Mouse (Mus musculus): ENCODE results near the gene Raet1e. TPM values are rescaled to one million over a fixed set of nuclear protein-coding genes. Genes with fewer than 3 reads are reported as not detected.
"Not testable (repeated sequence)": the region's sequence is repeated elsewhere in the genome, so short reads cannot be mapped to it uniquely, and the experiment has no call there.

Raet1e gene
- polyA plus RNA-seq, 1 experiment from 2014 or later, result 6.8 TPM

GRCm38 (mm10) chr10:22169116-22169515 lies 10.7 kb downstream of the Raet1e start:
- ATAC-seq (replicated peaks; ENCODE audit: low FRiP score, low read depth); H3K9me3 ChIP-seq (replicated peaks; ENCODE audit: low read length); H3K27ac ChIP-seq; H3K9ac ChIP-seq (ENCODE audit: low read depth, low read length); DNase-seq (ENCODE audit: low spot score); H3K4me3 ChIP-seq (replicated peaks; ENCODE audit: low read depth, low read length); H3K4me1 ChIP-seq (replicated peaks; ENCODE audit: insufficient read depth, low read length); H3K4me2 ChIP-seq (ENCODE audit: low read length); H3K27me3 ChIP-seq (ENCODE audit: insufficient read depth, low read length); H3K36me3 ChIP-seq (ENCODE audit: insufficient read depth, low read length): not testable (repeated sequence)

GRCm38 (mm10) chr10:22172431-22173334 lies 14.3 kb downstream of the Raet1e start:
- not testable (repeated sequence) for H3K36me3 ChIP-seq (ENCODE audit: insufficient read depth, low read length); H3K4me1 ChIP-seq (replicated peaks; ENCODE audit: insufficient read depth, low read length); ATAC-seq (replicated peaks; ENCODE audit: low FRiP score, low read depth); H3K27me3 ChIP-seq (ENCODE audit: insufficient read depth, low read length); H3K9ac ChIP-seq (ENCODE audit: low read depth, low read length); H3K27ac ChIP-seq; DNase-seq (ENCODE audit: low spot score); H3K4me3 ChIP-seq (replicated peaks; ENCODE audit: low read depth, low read length); H3K9me3 ChIP-seq (replicated peaks; ENCODE audit: low read length)
- peak overlapping the region; percentile 31 for H3K4me2 ChIP-seq (ENCODE audit: low read length)
- WGBS, result 68% methylated on average over 4 of the region's 5 CpGs

- not testable (repeated sequence) for H3K4me1 ChIP-seq (replicated peaks; ENCODE audit: insufficient read depth, low read length); H3K27ac ChIP-seq; H3K4me3 ChIP-seq (replicated peaks; ENCODE audit: low read depth, low read length); H3K9ac ChIP-seq (ENCODE audit: low read depth, low read length); ATAC-seq (replicated peaks; ENCODE audit: low FRiP score, low read depth); H3K9me3 ChIP-seq (replicated peaks; ENCODE audit: low read length); DNase-seq (ENCODE audit: low spot score); H3K27me3 ChIP-seq (ENCODE audit: insufficient read depth, low read length); H3K36me3 ChIP-seq (ENCODE audit: insufficient read depth, low read length)
- H3K4me2 ChIP-seq (ENCODE audit: low read length), result peak overlapping the region; percentile 31
- 16% methylated on average over 11 of the region's 17 CpGs for WGBS
These were observed 15.2 kb downstream of the Raet1e start for GRCm38 (mm10) chr10:22173335-22174189.

- H3K4me2 ChIP-seq (ENCODE audit: low read length); DNase-seq (ENCODE audit: low spot score); H3K36me3 ChIP-seq (ENCODE audit: insufficient read depth, low read length); ATAC-seq (replicated peaks; ENCODE audit: low FRiP score, low read depth); H3K4me3 ChIP-seq (replicated peaks; ENCODE audit: low read depth, low read length); H3K4me1 ChIP-seq (replicated peaks; ENCODE audit: insufficient read depth, low read length); H3K9me3 ChIP-seq (replicated peaks; ENCODE audit: low read length); H3K9ac ChIP-seq (ENCODE audit: low read depth, low read length); H3K27me3 ChIP-seq (ENCODE audit: insufficient read depth, low read length); H3K27ac ChIP-seq: not testable (repeated sequence)
- WGBS, result 93% methylated on average over 2 of the region's 2 CpGs
These were observed 15.8 kb downstream of the Raet1e start for GRCm38 (mm10) chr10:22174190-22174487.

GRCm38 (mm10) chr10:22176515-22176914 lies 18.1 kb downstream of the Raet1e start:
- WGBS, result 95% methylated on average over 2 of the region's 2 CpGs
- not testable (repeated sequence) for DNase-seq (ENCODE audit: low spot score); H3K4me3 ChIP-seq (replicated peaks; ENCODE audit: low read depth, low read length); H3K4me2 ChIP-seq (ENCODE audit: low read length); H3K36me3 ChIP-seq (ENCODE audit: insufficient read depth, low read length); H3K4me1 ChIP-seq (replicated peaks; ENCODE audit: insufficient read depth, low read length); H3K9me3 ChIP-seq (replicated peaks; ENCODE audit: low read length); ATAC-seq (replicated peaks; ENCODE audit: low FRiP score, low read depth); H3K9ac ChIP-seq (ENCODE audit: low read depth, low read length); H3K27me3 ChIP-seq (ENCODE audit: insufficient read depth, low read length); H3K27ac ChIP-seq

GRCm38 (mm10) chr10:22191035-22191434 lies 32.7 kb downstream of the Raet1e start:
- H3K4me3 ChIP-seq (replicated peaks; ENCODE audit: low read depth, low read length); H3K4me1 ChIP-seq (replicated peaks; ENCODE audit: insufficient read depth, low read length); H3K27me3 ChIP-seq (ENCODE audit: insufficient read depth, low read length); DNase-seq (ENCODE audit: low spot score); H3K9ac ChIP-seq (ENCODE audit: low read depth, low read length); H3K36me3 ChIP-seq (ENCODE audit: insufficient read depth, low read length); H3K27ac ChIP-seq; H3K4me2 ChIP-seq (ENCODE audit: low read length); H3K9me3 ChIP-seq (replicated peaks; ENCODE audit: low read length): not testable (repeated sequence)
- ATAC-seq (replicated peaks; ENCODE audit: low FRiP score, low read depth), result 0 out of 2 replicates have a peak, but pooled peaks have one; percentile 47
- WGBS, result 11% methylated on average over 6 of the region's 10 CpGs

- not testable (repeated sequence) for H3K9me3 ChIP-seq (replicated peaks; ENCODE audit: low read length); H3K36me3 ChIP-seq (ENCODE audit: insufficient read depth, low read length); H3K27ac ChIP-seq; ATAC-seq (replicated peaks; ENCODE audit: low FRiP score, low read depth); DNase-seq (ENCODE audit: low spot score); H3K4me2 ChIP-seq (ENCODE audit: low read length); H3K27me3 ChIP-seq (ENCODE audit: insufficient read depth, low read length); H3K4me3 ChIP-seq (replicated peaks; ENCODE audit: low read depth, low read length); H3K4me1 ChIP-seq (replicated peaks; ENCODE audit: insufficient read depth, low read length); H3K9ac ChIP-seq (ENCODE audit: low read depth, low read length)
- WGBS, result no CpG with 5 or more reads among the region's 3 CpGs
These were observed 43.0 kb downstream of the Raet1e start for GRCm38 (mm10) chr10:22201352-22201751.

GRCm38 (mm10) chr10:22202784-22203583 lies 44.6 kb downstream of the Raet1e start:
- no CpG with 5 or more reads among the region's 2 CpGs for whole genome bisulfite sequencing
- DNase-seq (ENCODE audit: low spot score); H3K27ac ChIP-seq; H3K4me1 ChIP-seq (replicated peaks; ENCODE audit: insufficient read depth, low read length); H3K4me2 ChIP-seq (ENCODE audit: low read length); H3K27me3 ChIP-seq (ENCODE audit: insufficient read depth, low read length); H3K36me3 ChIP-seq (ENCODE audit: insufficient read depth, low read length); H3K4me3 ChIP-seq (replicated peaks; ENCODE audit: low read depth, low read length); H3K9me3 ChIP-seq (replicated peaks; ENCODE audit: low read length); ATAC-seq (replicated peaks; ENCODE audit: low FRiP score, low read depth); H3K9ac ChIP-seq (ENCODE audit: low read depth, low read length): not testable (repeated sequence)

- H3K27me3 ChIP-seq (ENCODE audit: insufficient read depth, low read length); H3K4me3 ChIP-seq (replicated peaks; ENCODE audit: low read depth, low read length); H3K9ac ChIP-seq (ENCODE audit: low read depth, low read length); DNase-seq (ENCODE audit: low spot score); H3K4me1 ChIP-seq (replicated peaks; ENCODE audit: insufficient read depth, low read length); ATAC-seq (replicated peaks; ENCODE audit: low FRiP score, low read depth); H3K27ac ChIP-seq; H3K9me3 ChIP-seq (replicated peaks; ENCODE audit: low read length); H3K4me2 ChIP-seq (ENCODE audit: low read length); H3K36me3 ChIP-seq (ENCODE audit: insufficient read depth, low read length): not testable (repeated sequence)
- 41% methylated on average over 1 of the region's 1 CpGs for WGBS
These were observed 48.1 kb downstream of the Raet1e start for GRCm38 (mm10) chr10:22206443-22206842.
